ENCODE assay signal across 7 mouse cellular contexts in genomic region chr12:109449421-109450411, GRCm38 (mm10). TPM values are rescaled to one million over a fixed set of nuclear protein-coding genes. Genes with fewer than 3 reads are reported as not detected.
A peak's percentile ranks its signal among the peaks of the same experiment; 100 is the strongest.
DNase-seq lines count a peak whose midpoint lies in the region; ATAC-seq and TF ChIP-seq lines count a peak whose summit lies in the region.

No protein-coding gene starts in this region.

- H3K27ac ChIP-seq in hindbrain, embryonic 11.5 days (ENCODE audit: low read depth, low read length) = peak overlapping the region; percentile 58

- intact Hi-C loops in gastrocnemius, postnatal 14 days (cut with DNase I; ENCODE audit: low total_unique reads) = no loop called here

- ATAC-seq in Patski = peak; percentile 52
- ATAC-seq in hindbrain, embryonic 11.5 days (ENCODE audit: low FRiP score) = peak; percentile 13; the same call in 1 of the 2 replicates

- peak overlapping the region; percentile 54 for H3K4me2 ChIP-seq in hindbrain, embryonic 11.5 days (replicated peaks; ENCODE audit: low read depth, low read length)

- CTCF ChIA-PET in Patski (lab: Charles Lee) = no interaction called here

- H3K36me3 ChIP-seq in hindbrain, embryonic 11.5 days (ENCODE audit: control insufficient read depth, insufficient read depth, low read length) = no peaks in the 10 kb centered on the region

- peaks cover 24% of the 10 kb centered on the region for H3K4me1 ChIP-seq in hindbrain, embryonic 11.5 days (replicated peaks; ENCODE audit: control insufficient read depth, insufficient read depth, low read length)

- no peak for TF ChIP-seq CTCF in Patski (IDR thresholded peaks at IDR 0.05)

- in situ Hi-C loops in Patski (cut with MboI; ENCODE audit: low pct_unique_long_range_greater_than_20kb) = loop anchor here (10.0 kb wide), 1 partner anchor 505 kb away; no protein-coding TSS in a partner anchor

- DNase-seq in ES-CJ7 (ENCODE audit: low read depth, low spot score) = peak; percentile 36
- no peak for DNase-seq in Patski (ENCODE audit: low read depth, low spot score)
- DNase-seq in hindbrain, embryonic 11.5 days (ENCODE audit: low spot score) = peak; percentile 63
- peak; percentile 76 for DNase-seq in mesoderm, embryonic 11.5 days (ENCODE audit: low read depth, low spot score)
- DNase-seq in adrenal gland, postnatal 10 days = no peak
- no peak for DNase-seq in adrenal gland, adult 18-20 months (ENCODE audit: low spot score in 2 of 2)
- DNase-seq in gastrocnemius, postnatal 14 days = no peak

- peak overlapping the region; percentile 20 for H3K4me3 ChIP-seq in hindbrain, embryonic 11.5 days (ENCODE audit: low read depth, low read length)

- WGBS in hindbrain, embryonic 11.5 days = under 1% methylated on average over 30 of the region's 30 CpGs

- H3K9me3 ChIP-seq in hindbrain, embryonic 11.5 days (ENCODE audit: control insufficient read depth, low read length) = no peaks in the 10 kb centered on the region

- POLR2A ChIA-PET in Patski (lab: Charles Lee) = no interaction called here

- peak overlapping the region; percentile 41; the same call in 1 of the 2 replicates for H3K9ac ChIP-seq in hindbrain, embryonic 11.5 days (ENCODE audit: low read depth, low read length)

- H3K27me3 ChIP-seq in Patski = peaks cover 9% of the 10 kb centered on the region
- peaks cover 61% of the 10 kb centered on the region for H3K27me3 ChIP-seq in hindbrain, embryonic 11.5 days (ENCODE audit: control insufficient read depth, insufficient read depth, low read length)

RNA-seq across cellular contexts. Expression of gene Dlk1, which starts 2.9 kb away (rescaled TPM):
- not detected for polyA plus RNA-seq in Patski (2021)
- polyA plus RNA-seq in hindbrain, embryonic 11.5 days (2014; fragmentation: Nextera tagmentation; extraction: Ambion mirVana) = 77.7 and 84.4 TPM in 2 replicates
- total RNA-seq in adrenal gland, postnatal 10 days (2021) = 100 to 1,000 TPM; 470 to 498 TPM
- total RNA-seq in adrenal gland, adult 18-20 months (2021) = 100 to 1,000 TPM; 573 to 650 TPM
- 100 to 1,000 TPM; 213 to 272 TPM for total RNA-seq in gastrocnemius, postnatal 14 days (2021)

Comparison
In these comparisons a context has a peak if more than half of its experiments do, and no peak if none do; other contexts are left out.
1. DNase-seq: peak in ES-CJ7 (single experiment), hindbrain, embryonic 11.5 days (single experiment) and mesoderm, embryonic 11.5 days (single experiment); none in Patski (single experiment), adrenal gland, postnatal 10 days (single experiment), adrenal gland, adult 18-20 months (0 of 2) and gastrocnemius, postnatal 14 days (single experiment).